Mouse (Mus musculus) left cerebral cortex, adult 8-10 months (tissue): Measurements from ENCODE around the gene Wdr66. TPM values are rescaled to one million over a fixed set of nuclear protein-coding genes. Genes with fewer than 3 reads are reported as not detected.
A peak's percentile ranks its signal among the peaks of the same experiment; 100 is the strongest.
"Not testable (repeated sequence)": the region's sequence is repeated elsewhere in the genome, so short reads cannot be mapped to it uniquely, and the experiment has no call there.

Experiments
- DNase-seq, 2 experiments: peaks; one replicate each; pipeline ENCODE4 v3.0.0; 2022; ENCODE audit warnings: low spot score in 2 of 2
- total RNA-seq, 4 experiments: library from RNA; stranded (reverse); gene quantifications; 2 replicates each; pipeline ENCODE4 v1.2.4; 2022

Wdr66 gene
- total RNA-seq, result 1 to 10 TPM; 2.3 to 6.6 (median 5.5) TPM

DNA sequence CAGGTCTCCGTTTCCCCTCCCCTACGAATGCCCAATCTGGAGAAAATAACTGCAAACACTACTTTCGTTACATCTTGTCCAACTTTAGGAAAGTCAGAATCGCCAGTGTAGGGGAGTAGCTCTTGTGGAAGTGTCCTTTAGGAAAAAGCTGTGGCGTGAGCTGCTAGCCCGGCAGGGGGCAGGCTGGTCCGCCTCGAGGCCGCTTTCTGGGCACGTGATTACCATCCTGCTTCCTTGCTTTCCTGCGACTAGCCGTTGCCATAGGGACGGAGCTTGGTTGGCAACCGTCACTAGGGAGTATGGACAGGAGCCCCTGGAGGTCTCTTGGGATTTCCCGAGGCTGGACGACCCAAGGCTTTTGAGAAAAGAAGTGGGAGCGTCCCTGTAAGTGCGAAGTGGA lies at the start of gene Wdr66:
Gene Wdr66 (plus strand): TSS at position 269 of the 400 bp plus-strand sequence.
- DNase-seq, result peak; percentile 82 to 88

DNA sequence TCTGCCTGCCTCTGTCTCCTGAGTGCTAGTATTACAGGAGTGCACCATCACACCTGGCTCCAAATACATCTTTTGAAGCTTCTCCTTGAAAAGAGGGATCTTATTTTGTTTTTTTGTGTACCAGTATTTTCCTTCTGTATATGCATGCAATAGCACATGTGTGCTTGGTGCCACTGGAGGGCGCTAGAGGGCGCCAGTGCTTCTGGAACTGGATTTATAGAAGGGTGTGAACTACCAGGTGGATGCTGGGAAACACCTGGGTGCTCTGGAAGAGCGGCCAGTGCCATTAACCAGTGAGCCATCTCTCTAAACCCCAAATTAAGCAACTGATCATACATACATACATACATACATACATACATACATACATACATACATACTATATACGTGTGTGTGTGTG lies 49.1 kb upstream of the Wdr66 start:
- DNase-seq, result not testable (repeated sequence)

DNA sequence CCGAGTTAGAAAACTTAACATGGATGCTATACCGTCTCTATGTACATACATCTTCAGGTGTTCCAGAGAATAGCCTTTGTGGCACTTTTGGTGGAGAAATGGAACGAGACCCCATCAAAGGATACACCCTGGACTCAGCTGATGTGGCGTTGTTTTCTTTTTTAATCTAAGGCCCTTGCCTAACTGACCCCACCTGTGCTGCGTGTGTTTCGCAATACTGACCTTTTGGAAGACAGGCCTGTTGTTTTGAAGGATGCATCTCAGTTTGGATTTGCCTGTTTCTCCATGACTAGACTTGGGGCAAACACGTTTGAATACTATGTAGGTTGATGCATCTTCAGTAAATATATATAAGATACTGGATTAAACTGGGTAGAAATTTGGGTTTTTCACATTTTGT lies 48.3 kb upstream of the Wdr66 start:
- not testable (repeated sequence) for DNase-seq

DNA sequence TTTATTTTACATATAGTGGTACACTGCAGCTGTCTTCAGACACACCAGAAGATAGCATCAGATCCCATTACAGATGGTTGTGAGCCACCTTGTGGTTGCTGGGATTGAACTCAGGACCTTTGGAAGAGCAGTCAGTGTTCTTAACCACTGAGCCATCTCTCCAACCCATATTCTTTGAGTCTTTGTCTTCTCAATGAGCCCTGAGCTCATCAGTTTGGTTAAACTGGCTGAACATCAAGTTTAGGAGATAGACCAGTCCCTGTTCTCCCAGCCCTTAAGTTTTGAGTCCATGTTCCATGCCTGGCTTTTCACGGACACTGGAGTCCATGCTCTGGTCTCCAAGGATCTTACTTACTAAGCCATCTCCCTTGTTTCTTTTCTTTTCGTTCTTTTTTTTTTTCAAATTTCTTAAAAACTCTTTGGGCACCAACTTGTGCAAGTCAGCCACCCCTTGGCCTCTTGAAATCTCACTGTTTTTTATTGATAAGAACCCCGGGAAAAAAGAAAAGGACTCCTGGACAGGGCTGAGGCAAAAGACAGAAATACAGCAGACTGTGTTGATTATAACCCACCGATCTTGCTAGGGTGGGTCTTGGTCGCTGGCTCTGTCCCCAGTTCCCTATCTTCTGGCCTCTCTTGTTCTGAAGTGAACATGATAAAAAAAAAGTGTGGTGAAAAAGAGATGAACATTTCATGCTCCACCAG lies 29.4 kb upstream of the Wdr66 start:
- not testable (repeated sequence) for DNase-seq

DNA sequence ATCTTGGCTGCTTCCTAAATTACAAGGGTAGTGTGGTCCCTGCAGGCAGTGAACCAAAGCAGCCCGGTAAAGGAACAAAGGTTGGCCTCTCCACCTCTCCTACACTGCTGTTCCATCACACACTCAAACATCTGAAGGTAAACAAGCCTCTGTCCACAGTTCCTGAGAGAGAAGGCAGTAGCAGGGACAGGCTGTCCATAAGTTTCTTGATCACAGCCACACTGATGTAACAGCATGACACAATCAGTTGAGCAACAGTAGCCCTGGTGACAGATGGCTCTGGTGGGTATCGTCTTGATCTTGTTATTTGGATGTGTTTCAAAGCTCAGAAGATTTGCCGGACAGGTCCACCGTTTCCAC lies 28.9 kb upstream of the Wdr66 start:
- no peak for DNase-seq

DNA sequence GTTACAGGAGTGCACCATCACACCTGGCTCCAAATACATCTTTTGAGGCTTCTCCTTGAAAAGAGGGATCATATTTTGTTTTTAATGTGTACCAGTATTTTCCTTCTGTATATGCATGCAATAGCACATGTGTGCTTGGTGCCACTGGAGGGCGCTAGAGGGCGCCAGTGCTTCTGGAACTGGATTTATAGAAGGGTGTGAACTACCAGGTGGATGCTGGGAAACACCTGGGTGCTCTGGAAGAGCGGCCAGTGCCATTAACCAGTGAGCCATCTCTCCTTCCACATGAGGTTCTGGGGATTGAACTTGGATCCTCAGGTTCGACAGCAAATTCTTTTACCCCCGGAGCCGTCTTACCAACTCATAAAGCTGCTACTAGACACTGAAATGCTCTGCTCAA lies 28.0 kb upstream of the Wdr66 start:
- DNase-seq, result not testable (repeated sequence)

DNA sequence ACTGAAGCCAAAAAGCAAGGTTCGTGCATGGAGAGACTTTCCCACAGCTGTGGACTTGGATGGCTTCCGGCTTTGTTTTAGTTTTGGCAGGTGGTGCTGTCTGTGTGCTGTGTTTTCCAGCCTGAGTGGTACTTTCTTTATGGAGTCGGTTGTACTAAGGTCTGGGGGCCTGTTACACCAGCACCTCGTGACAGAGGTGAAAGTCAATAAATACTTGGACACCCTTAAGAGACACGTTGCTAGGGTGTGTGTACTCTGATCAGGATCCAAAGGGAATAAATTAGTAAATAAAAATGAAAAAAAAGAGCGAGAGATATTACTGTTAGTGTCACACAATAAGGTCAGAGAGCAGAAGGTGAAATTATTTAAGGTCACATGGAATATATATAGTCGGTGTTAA lies 25.1 kb upstream of the Wdr66 start:
- DNase-seq, result no peak

DNA sequence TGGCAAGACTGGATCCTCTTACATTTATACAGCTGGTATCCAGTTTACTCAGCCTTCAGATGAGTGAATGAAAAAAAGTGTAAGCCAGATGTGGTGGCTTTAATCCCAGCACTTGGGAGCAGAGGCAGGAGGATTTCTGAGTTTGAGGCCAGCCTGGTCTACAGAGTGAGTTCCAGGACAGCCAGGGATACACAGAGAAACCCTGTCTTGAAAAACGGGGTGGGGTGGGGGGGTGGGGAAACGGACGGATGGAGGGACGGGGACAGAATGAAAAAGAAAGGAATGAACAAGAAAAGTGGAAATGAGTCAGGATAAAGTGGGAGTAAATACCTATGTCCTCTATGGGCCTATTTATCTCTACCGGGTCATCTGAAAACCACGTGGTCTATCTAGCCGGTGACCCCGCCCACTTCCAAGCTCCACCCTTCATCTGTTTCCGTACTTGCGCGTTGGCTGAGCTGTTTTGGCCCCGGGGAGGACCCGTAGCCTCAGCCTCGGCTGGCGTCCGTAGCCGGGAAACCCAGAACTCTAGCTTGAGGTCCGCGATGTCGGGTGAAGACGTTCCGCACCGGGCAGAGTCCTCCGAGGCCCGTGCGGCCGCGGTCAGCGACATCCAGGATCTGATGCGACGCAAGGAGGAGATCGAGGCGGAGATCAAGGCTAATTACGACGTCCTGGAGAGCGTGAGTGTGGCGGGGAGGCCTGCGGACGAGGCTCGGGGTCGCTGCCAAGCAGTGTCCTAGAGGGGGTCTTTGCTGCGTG lies 24.0 kb upstream of the Wdr66 start:
- peak; percentile 96 to 97 for DNase-seq

DNA sequence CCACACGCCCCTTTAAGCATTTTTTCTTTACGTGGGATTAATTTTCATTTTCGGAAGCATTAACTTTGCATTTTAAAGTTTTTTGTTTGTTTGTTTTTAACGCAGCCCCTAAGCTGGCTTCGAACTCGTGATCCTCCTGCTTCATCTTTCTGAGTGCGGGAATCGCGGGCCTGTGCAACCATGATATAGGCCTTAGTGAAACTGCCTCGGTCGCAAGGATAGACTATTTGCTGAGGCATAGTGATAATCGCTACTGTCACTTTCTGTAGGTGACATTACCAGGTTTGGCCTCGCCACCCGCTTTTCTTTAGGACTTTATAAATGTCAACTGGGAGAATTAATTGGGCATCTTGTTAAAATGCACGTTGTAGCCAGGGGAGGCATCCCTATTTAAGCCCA lies 23.4 kb upstream of the Wdr66 start:
- DNase-seq, result no peak

DNA sequence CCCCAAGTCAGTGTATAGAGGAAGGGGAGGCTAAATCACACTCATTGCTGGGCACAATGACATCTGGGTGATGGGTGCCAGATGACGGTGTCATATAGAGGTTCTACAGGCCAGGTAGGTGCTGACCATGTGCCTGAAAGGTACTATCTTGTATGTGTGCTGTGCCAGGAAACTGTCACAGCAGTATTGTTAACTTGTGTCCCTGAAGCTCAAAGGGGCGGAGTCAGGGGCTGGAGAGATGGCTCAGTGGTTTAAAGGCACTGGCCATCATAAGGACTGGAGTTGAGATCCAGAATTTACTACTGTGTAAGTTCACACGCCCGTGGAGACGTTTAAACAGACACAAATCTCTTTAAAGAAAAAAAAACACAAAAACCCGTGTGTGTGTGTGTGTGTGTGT lies 22.6 kb upstream of the Wdr66 start:
- no peak for DNase-seq

DNA sequence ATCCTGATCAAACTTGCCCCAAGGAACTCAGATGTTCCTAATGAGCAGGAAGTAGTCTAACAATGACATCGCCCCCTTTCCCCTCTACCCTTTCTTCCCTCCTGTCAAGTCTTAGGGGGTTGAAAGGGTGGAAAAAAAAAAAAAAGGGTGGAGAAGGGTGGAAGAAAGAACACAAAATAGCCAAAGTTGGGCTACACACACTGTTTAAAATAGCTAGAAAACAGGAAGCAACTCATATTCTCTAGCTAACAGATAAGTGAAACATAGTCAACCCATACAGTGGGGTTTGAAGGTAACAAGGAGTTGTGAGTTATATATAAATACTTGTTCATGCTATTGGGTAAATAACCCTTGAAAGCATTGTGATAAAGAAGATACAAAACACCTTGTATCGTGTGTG lies 19.7 kb upstream of the Wdr66 start:
- DNase-seq, result no peak

DNA sequence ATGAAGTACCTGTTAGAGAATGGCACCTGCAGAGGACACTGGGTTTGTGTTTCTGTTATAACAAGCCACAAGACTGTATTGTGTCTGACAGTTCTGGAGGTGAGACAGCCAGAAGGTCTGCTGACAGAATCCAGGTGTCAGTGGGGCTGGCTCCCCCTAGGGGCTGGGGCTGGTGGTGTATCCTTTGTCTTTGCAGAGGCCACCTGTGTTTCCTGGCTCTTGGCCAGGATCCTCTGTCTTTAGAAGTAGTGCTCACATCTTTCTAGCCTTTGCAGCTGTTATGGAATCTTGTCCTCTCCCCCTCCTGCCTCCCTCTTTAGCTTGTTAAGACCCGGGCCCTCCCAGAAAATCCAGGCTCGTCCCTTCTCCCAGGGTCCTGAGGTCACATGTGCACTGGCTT lies 16.2 kb upstream of the Wdr66 start:
- no peak for DNase-seq

DNA sequence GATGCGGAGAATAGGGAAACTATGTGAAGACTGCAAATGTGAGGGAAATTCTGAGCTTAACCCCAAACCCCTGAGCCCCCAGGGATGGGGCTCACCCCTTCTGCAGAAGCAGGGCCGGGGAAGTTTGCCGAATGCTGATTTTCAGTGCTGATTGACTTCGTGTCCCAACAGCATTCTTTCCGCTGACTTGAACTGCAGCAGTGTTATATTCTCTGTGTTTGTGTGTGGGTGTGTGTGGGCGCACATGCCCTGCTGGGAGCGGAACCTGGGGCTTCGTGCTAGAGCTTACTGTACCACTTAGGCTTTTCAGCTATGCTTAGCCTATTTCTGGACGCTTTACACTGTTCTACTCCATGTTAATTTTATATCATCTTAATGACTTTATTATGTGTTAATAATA lies 15.5 kb upstream of the Wdr66 start:
- peak in 1 of 2 experiments; percentile 49 for DNase-seq

DNA sequence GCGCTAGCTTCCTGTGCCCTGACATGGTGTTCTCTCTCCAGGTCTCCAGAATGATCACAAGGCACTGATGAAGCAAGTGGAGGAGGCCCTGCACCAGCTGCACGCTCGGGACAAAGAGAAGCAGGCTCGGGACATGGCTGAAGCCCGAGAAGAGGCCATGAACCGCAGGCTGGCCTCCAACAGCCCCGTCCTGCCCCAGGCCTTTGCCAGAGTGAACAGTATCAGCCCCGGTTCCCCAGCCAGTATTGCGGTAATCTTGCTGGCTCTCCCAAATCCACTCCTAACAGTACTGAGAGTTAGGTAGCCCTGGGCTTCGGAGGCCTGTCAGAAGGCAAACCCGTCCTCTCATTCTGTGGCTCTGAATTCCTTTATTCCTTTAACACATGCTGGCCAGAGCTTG lies 12.4 kb upstream of the Wdr66 start:
- no peak for DNase-seq

DNA sequence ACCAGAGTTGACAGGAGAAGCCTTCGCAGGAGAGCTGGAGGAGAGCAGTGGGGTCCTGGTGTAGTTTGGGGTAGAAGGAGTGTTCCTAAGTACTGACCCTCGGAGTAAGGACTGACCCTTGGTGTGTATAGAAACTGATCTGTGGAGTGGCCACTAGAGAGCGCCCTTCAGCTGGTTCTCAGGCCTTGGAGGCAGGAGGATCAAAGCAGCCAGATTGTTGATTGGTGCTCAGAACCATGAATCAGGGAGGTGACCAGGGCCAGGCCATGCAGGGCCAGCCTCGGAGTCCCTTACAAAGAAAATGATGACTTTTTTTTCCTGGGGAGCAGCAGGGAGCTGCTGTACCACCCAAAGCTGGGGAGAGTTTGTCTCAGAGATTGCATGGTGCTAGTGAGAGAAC lies 6.4 kb upstream of the Wdr66 start:
- DNase-seq, result no peak

DNA sequence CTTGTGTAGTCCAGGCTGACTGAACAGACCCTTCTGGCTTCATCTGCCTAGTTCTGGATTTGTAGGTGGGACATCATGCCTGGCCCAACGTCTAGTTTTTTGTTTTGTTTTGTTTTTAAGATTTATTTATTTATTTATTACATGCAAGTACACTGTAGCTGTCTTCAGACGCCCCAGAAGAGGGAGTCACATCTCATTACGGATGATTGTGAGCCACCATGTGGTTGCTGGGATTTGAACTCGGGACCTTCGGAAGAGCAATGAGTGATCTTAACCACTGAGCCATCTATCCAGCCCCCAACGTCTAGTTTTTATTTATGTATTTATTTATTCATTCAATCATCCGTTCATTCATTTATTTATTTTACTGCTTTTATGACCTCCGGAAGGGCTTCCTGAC lies 512 bp upstream of the Wdr66 start:
- no peak for DNase-seq

DNA sequence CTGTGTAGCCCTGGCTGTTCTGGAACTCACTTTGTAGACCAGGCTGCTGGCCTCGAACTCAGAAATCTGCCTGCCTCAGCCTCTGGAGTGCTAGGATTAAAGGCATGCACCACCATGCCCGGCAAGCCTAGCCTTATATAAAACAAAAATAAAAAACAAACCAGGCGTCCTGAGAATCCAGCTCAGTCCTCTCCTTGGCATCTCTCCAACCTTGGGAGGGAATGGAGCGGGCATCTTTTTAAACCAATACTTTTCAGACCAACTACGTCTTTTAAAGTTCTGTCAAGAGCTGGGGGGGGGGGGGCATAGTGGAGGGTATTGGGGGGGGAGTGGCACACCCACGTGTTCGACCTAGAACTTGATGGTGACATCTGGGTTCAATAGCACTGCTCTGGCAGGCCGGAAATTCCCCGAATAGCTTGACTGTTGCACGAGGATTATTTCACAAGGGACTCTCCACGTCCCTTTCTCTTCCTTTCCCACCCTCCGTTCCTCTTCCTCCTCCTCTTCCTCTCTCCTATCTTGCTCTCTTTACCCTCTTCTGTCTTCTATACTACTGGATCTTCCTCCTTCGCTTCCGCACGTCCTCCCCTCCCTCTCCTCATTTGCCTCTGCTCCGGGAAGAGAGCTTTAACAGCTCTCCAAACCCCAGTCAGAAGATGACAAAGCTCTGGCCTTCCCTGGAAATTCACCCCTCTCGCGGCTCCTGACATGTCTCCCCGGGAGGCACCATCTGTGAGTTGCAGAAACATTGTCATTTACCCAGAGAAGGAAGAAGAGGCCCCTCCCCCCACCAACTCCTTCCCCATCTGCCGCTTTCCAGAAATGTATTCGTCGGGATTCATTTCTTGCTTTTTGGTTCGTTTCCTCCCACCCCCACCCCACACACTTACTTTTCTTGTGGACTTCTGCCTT lies 5.2 kb downstream of the Wdr66 start:
- DNase-seq, result peak; percentile 30 to 78

DNA sequence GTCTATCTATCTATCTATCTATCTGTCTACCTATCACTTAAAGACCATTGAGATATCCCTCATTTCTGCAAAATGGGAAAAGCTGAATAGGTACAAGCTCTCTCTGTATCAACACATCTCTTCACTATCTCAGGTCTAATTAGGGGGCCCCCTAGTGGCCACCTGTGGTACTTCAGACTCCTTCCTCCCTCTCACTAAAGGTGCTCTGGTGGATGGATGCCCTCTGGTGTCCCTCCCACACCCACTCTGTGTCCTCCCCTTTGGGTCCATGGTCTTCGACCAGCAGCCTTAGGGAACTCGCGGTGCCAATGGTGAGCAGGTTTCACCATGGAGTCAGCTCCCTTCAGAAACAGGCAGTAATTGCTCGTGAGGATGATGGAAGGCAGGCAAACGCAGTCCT lies 7.1 kb downstream of the Wdr66 start:
- peak; percentile 32 to 33 for DNase-seq

DNA sequence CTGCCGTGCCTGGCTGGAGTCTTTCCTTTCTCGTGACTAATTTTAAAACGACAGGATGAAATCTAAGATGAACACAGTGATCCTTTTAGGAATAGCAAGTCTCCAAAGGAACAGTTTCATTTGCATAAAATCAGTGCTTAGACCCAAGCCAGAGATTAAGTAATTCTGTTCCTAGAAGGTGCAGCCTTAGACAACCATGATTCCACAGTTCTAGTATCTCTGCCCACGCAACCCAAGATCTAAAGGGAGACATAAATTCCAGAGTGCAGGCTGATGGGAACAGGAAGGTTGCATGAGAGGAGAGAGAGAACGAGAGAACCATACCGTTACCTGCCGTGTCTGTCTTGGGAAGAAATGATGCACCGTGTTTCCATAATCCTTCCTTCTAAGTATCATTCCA lies 8.8 kb downstream of the Wdr66 start:
- DNase-seq, result no peak

DNA sequence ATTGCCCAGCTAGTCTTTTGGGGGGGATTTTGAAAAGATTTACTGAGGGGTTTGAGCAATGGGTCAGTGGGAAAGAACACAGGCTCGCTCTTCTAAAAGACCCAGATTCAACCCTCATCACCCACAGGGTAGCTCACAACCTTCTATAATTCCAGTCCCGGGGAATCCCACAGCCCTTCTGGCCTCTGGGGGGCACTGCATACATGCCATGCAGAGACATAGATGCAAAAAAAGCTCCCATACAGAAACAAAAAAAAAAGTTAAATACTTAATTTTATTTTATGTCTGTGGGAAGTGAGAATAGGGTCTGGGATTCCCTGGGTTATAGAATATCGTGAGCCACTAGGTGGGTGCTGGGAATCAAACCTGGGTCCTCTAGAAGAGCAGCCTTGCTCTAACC lies 15.0 kb downstream of the Wdr66 start:
- DNase-seq, result no peak

DNA sequence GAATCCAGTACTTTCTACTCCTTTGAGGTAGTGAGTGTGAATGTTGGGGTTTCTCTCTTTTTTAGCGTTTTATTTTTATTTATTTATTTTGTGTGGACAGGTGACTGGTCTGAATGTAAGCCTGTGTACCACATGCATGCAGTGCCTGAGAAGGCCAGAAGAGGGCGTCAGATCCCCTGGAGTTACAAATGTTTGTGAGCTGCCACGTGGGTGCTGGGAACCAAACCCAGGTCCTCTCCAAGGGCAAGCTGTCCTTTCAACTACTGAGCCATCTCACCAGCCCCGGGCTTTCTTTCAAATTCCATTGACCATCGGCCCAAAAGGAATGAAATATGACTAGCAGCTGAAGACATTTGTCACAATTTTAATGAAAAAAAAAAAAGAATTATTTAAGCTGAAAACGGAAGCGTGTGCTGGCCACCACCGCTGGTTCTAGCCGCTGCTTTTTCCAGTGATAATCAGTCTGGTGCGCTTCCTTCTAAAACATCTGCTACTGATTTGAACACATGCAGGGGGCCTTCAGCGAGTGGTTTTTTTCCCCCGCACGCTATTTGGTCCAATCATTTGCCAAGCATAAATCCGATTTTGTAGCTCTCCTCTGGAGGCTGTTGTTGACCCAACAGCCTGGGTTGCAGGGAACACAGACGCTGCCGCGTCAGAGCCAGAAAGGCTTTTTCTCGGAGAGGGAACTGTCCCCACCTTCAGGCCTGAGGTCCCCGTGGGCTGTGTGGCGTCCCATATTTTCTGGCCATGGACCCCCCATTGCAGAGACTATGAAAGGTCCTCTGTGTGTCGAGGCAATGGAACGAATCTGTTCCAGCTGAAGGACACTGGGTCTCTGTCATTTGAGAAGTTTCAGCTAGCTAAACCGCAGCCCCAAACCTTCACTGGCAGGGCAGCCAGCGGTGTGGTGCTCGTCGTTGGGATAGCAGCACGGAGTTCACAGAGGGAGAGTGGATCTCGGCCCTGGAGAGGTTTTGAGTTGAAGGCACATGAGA lies 16.9 kb downstream of the Wdr66 start:
- no peak for DNase-seq
